Mouse (Mus musculus) C2C12 (cell line): ENCODE results near the gene Adh4.

Experiments
- CTCF ChIP-seq: IDR thresholded peaks from one replicate; pipeline ENCODE4 v1.5.1; 2011; ENCODE audit not compliant: control insufficient read depth, insufficient read depth, insufficient read length
- FOSL1 ChIP-seq: IDR thresholded peaks from one replicate; pipeline ENCODE4 v1.8.0; 2011; ENCODE audit warnings: mild to moderate bottlenecking, low read length; ENCODE audit not compliant: poor library complexity, insufficient read depth, severe bottlenecking
- MYOD1 ChIP-seq: IDR thresholded peaks from one replicate; pipeline ENCODE4 v1.6.1; 2011; ENCODE audit warnings: low read depth; ENCODE audit not compliant: control insufficient read depth, insufficient read length
- MYOG ChIP-seq: IDR thresholded peaks from one replicate; pipeline ENCODE4 v1.6.1; 2011; ENCODE audit not compliant: control insufficient read depth, insufficient read length; ENCODE audit errors: extremely low read depth
- USF1 ChIP-seq: IDR thresholded peaks from one replicate; pipeline ENCODE4 v1.6.1; 2011; ENCODE audit warnings: low read depth, mild to moderate bottlenecking, control low read depth, moderate library complexity

DNA sequence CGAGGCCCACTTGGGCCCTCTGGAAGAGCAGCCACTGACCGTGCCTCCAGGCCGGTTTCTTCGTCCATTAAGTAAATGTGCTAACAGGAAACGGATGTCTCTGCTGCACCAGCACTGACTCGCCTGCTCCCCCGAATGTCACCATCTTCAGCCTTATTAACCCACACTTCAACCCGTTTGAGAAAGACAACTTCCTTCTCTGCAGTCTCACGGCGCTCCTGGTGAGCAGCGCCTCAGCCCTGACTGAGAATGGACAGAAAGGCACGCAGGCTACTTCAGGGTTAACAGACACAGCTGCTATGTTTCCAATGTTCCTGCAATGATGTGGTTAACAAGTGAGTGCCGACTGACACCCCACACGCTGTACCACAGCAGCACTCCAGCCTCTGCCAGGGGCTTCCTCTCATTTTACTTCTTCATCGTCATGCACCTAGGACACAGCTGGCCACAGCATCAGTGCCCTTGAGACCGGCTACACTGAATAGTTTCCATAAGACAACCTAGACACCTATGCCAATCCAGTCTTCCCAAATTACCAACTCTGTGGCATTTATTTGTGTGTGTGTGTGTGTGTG lies 49.4 kb downstream of the Adh4 start:
- TF ChIP-seq MYOG (no peak), CTCF (no peak), FOSL1 (no peak), USF1 (no peak), MYOD1 (no peak)
